Mouse (Mus musculus) lung, adult 2 months (tissue): Measurements from ENCODE around the gene Aldh16a1. TPM values are rescaled to one million over a fixed set of nuclear protein-coding genes. Genes with fewer than 3 reads are reported as not detected.
"Not testable (repeated sequence)": the region's sequence is repeated elsewhere in the genome, so short reads cannot be mapped to it uniquely, and the experiment has no call there.

ENCODE experiments used
- DNase-seq: peaks from one replicate; pipeline ENCODE4 v3.0.0; 2022
- H3K4me1 ChIP-seq: fragments of 200-500 bp; 2 replicates; pipeline ENCODE4 v1.6.1; 2011; ENCODE audit warnings: low read length; ENCODE audit not compliant: control insufficient read depth, insufficient read depth
- H3K4me3 ChIP-seq: fragments of 200-500 bp; replicated peaks from 2 replicates; pipeline ENCODE3; 2011; ENCODE audit warnings: low read depth, mild to moderate bottlenecking, control low read depth, low read length; ENCODE audit errors: extremely low read depth
- CTCF ChIP-seq: fragments of 200-500 bp; IDR thresholded peaks from 2 replicates; pipeline ENCODE4 v1.5.1; 2011; ENCODE audit warnings: mild to moderate bottlenecking, low read length, control low read depth; ENCODE audit not compliant: insufficient read depth
- POLR2A ChIP-seq: fragments of 200-500 bp; IDR thresholded peaks from 2 replicates; pipeline ENCODE4 v1.6.1; 2011; ENCODE audit warnings: low read depth, mild to moderate bottlenecking, control low read depth, low read length, borderline replicate concordance; ENCODE audit errors: extremely low read depth
- WGBS: fragments of 180-500 bp; shearing (Covaris S2); methylation state at CpG from one replicate; pipeline ENCODE4 v1.1.7; 2018; 5-methylcytosine and 5-hydroxymethylcytosine counted together
- polyA plus RNA-seq: library from polyadenylated mRNA; depleted of rRNA; stranded (reverse); fragments of >200 nt; gene quantifications from 2 replicates; pipeline ENCODE4 v1.2.3, GENCODE M21; 2012

Gene Aldh16a1
- polyA plus RNA-seq, 1 experiment: 58.5 TPM

DNA sequence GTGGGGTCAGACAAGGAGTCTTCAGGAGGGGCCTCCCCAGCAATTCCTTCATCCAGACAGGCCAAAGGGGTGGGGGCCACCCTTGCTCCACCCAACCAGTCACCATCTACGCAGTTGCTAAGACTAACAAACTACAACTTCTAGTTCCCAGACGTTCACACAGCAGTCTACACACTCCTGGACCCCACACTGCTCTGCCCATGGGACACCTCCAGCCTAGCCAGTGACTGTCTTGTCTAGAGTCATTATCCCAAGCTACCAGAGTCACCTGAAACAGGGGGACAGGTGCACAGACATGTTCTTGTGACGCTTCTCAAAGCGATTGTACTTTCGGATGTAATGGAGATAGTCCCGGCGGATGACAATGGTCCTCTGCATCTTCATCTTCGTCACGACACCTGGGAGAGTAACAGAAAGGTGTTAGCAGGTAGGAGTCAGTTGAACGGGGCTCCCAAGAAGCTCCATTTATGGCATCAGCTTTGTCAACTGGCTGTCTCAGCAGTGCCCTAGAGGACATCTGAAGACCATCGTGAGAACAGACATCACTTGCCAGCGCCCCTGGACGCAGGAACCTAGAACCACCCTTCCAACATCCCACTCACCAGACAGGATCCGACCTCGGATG lies 31.7 kb downstream of the Aldh16a1 start:
- Histone ChIP-seq H3K4me1 (peaks cover 13% of the 10 kb centered on the region; the same call in 1 of the 2 replicates), H3K4me3 (no peak overlapping the region)
- DNase-seq: no peak
- WGBS: 68% methylated on average over 15 of the region's 15 CpGs
- no peak for TF ChIP-seq POLR2A

- TF ChIP-seq POLR2A (no peak), CTCF (no peak)
- H3K4me1 ChIP-seq: peaks cover 9% of the 10 kb centered on the region; the same call in 1 of the 2 replicates
- peak overlapping the region; percentile 42 for H3K4me3 ChIP-seq
- no peak for DNase-seq
Measured at GRCm38 (mm10) chr7:45121966-45122365, 32.4 kb downstream of the Aldh16a1 start.

DNA sequence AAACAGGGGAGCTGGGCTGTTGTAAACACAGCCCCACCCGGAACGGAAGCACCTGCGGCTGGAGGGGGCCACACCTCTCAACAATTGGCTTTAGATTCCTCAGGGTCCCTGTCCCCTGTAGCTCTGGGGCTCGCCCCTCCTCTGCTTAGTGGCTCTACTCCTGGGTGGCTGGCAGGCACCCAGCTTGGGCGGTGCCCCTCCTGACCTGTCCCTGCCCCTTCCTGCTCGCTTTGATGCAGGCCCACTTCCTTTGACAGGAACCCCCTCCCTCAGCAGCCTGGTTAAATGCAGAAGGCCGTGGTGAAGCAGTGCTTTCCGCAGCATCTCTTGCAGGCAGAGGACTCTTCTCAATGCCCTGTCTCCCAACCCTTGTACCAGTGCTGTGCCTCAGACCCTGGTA lies 33.0 kb downstream of the Aldh16a1 start:
- H3K4me3 ChIP-seq: peak overlapping the region; percentile 42
- no peak for DNase-seq

DNA sequence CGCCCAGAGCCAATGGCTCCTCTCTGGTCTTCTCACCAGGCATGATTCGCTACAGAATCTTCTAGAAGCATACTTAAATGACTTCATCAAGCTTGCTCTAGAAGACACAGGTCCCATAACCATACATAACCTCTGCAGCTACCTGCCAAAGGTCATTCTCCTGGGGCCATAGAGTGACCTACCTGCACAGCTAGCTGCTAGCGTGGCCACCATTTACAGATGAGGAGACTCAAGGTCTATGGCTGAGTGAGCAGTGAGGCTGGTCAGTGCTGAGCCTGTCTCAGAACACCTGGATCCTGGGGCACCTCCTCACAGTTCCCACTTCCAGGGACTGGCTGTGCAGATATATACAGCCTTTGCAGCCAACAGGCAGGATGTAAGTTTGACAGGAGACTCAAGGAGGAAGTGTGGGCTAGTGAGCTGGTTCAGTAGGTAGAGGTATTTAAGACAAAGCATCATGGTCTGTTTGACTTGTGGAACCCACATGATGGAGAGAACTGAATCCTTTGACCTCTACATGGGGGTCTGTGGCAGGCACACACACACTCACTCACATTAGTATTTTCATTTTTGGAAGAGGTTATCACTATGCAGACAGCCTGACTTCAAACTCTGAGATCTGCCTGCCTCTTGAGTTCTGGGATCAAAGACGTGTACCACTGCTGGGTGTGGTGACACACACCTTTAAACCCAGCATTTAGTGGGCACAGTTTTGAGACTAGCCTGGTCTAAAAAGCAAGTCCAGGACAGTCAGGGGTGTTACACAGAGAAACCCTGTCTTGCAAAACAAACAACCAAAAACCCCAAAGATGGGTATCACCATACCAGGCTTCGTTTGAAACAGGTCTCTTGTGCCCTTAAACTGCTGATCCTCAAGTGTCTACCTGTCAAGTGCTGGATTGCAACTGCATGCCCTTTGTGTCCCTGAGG lies 34.3 kb downstream of the Aldh16a1 start:
- 75% methylated on average over 5 of the region's 5 CpGs for WGBS

More for the DNA sequence above, 33.0 kb downstream of the Aldh16a1 start:
- WGBS: 21% methylated on average over 8 of the region's 8 CpGs
- H3K4me1 ChIP-seq: peaks cover 8% of the 10 kb centered on the region; the same call in 1 of the 2 replicates
- no peak for TF ChIP-seq CTCF
- peak; percentile 70; the same call in 1 of the 2 replicates for TF ChIP-seq POLR2A

GRCm38 (mm10) chr7:45118336-45118735 lies 36.0 kb downstream of the Aldh16a1 start:
- 77% methylated on average over 6 of the region's 6 CpGs for WGBS
- Histone ChIP-seq H3K4me3 (no peak overlapping the region), H3K4me1 (peaks cover 6% of the 10 kb centered on the region; the same call in 1 of the 2 replicates)
- TF ChIP-seq POLR2A (no peak), CTCF (no peak)
- DNase-seq: no peak

More for the DNA sequence above, 34.3 kb downstream of the Aldh16a1 start:
- H3K4me3 ChIP-seq: no peak overlapping the region
- H3K4me1 ChIP-seq: peaks cover 8% of the 10 kb centered on the region; the same call in 1 of the 2 replicates
- TF ChIP-seq POLR2A: no peak
- TF ChIP-seq CTCF: no peak
- no peak for DNase-seq

DNA sequence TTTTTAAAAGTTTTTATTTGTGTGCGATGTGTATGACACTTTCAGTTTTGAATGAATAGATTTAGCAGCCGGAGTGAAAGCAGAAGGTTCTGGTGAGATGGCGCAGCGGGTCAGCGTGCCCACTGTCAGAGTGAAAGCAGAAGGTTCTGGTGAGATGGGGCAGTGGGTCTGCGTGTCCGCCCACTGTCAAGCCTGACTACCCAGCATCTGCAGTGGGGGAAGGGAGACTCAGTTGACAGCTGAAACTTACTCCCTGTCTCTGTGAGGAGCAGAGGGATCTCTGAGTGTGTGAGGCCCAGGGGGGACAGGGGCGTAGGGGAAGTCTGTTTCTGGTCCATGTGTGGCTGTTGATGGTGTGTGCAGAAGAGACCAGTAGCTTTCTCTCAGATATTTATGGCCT lies 36.8 kb downstream of the Aldh16a1 start:
- TF ChIP-seq CTCF (no peak), POLR2A (no peak)
- Histone ChIP-seq H3K4me3 (no peak overlapping the region), H3K4me1 (peaks cover 6% of the 10 kb centered on the region; the same call in 1 of the 2 replicates)
- 77% methylated on average over 8 of the region's 8 CpGs for WGBS
- no peak for DNase-seq

GRCm38 (mm10) chr7:45113476-45113875 lies 40.9 kb downstream of the Aldh16a1 start:
- H3K4me1 ChIP-seq: no peaks in the 10 kb centered on the region
- 80% methylated on average over 2 of the region's 2 CpGs for WGBS
- H3K4me3 ChIP-seq: no peak overlapping the region
- TF ChIP-seq CTCF (no peak), POLR2A (no peak)
- DNase-seq: no peak

DNA sequence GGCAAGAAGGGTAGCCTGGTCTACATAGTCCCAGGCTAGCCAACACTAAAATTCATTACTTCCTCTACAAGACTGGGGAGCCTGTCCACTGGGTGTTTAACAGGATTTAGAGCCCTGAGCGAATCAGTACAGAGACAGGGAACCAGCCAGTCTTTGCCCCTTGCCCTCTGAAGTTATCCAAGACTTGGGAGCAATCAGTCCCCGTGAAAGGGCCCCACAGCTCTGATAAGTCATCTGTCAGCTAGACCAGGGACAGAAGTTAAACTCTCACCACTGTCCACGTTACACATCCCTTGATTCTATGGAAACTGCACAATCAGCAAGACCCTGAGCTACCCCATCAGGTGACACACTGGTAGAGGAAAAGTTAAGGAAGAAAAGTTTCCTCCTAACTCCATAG lies 41.9 kb downstream of the Aldh16a1 start:
- Histone ChIP-seq H3K4me3 (no peak overlapping the region), H3K4me1 (no peaks in the 10 kb centered on the region)
- TF ChIP-seq POLR2A (no peak), CTCF (no peak)
- WGBS: 55% methylated on average over 3 of the region's 3 CpGs
- DNase-seq: no peak

GRCm38 (mm10) chr7:45111940-45112339 lies 42.4 kb downstream of the Aldh16a1 start:
- no peak for DNase-seq
- TF ChIP-seq POLR2A: no peak
- TF ChIP-seq CTCF: no peak
- WGBS: 40% methylated on average over 2 of the region's 2 CpGs
- no peak overlapping the region for H3K4me3 ChIP-seq
- no peaks in the 10 kb centered on the region for H3K4me1 ChIP-seq

DNA sequence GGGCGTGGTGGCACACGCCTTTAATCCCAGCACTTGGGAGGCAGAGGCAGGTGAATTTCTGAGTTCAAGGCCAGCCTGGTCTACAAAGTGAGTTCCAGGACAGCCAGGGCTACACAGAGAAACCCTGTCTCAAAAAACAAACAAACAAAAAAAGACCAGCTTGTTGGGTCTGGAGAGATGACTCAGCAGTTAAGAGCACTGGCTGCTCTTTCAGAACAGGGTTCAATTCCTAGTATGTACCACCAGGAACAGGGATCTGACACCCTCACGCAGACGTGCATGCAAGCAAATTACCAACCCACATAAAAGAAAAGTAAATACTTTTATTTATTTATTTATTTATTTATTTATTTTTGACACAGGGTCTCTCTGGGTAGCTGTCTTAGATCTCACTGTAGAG lies 44.3 kb downstream of the Aldh16a1 start:
- WGBS: 83% methylated on average over 4 of the region's 4 CpGs
- DNase-seq, H3K4me1 ChIP-seq, H3K4me3 ChIP-seq: not testable (repeated sequence)
